Mouse (Mus musculus) bone marrow macrophage, adult 2 months (primary cell): ENCODE measurements at regions not wholly inside any gene's neighbourhood (a gene's known extent, or its start where the extent isn't known, plus 50 kb on each side); places are given as distances from the start of the nearest gene placed in this dataset.

ENCODE experiments used
- CTCF ChIP-seq: IDR thresholded peaks from 2 replicates; pipeline ENCODE4 v1.5.1; 2012; ENCODE audit warnings: low read depth, mild to moderate bottlenecking, low read length, moderate library complexity
- POLR2A ChIP-seq: IDR thresholded peaks from 2 replicates; pipeline ENCODE4 v1.6.1; 2012; ENCODE audit warnings: mild to moderate bottlenecking, low read depth, low read length, borderline replicate concordance

DNA sequence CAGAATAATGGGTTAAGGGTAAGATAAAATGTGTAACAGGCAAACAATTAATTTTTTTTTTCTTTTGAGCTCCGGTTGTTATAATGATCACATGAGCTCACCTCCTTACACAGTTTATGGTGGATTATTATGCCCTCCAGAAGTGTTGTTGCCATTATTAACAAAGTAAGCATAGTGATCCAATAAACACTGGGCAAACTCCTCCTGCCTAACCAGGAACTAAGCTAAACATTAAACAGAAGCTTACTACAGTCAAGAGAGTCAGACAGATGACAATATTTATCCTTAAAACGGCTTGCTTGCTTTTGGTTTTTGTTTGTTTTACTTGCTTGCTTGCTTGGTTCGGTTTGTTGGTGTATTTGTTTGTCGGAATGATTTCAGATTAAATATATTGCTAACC, 153.3 kb upstream of the Tmc1 start:
- TF ChIP-seq CTCF, result no peak
- TF ChIP-seq POLR2A, result no peak
